Mouse (Mus musculus) spleen, postnatal 14 days (tissue): Measurements from ENCODE around the gene Ncam1.

Source experiments
- DNase-seq, 2 experiments: peaks; one replicate each; pipeline ENCODE4 v3.0.0; 2021 to 2022; ENCODE audit warnings: low spot score in 2 of 2

Ncam1 gene

GRCm38 (mm10) chr9:49565846-49566245 lies 232.9 kb downstream of the Ncam1 start:
- no peak for DNase-seq

GRCm38 (mm10) chr9:49558941-49559340 lies 239.8 kb downstream of the Ncam1 start:
- no peak for DNase-seq

GRCm38 (mm10) chr9:49551353-49551752 lies 247.4 kb downstream of the Ncam1 start:
- DNase-seq, result no peak

- DNase-seq, result no peak
These were observed 256.1 kb downstream of the Ncam1 start for GRCm38 (mm10) chr9:49542593-49542992.

GRCm38 (mm10) chr9:49537814-49538213 lies 260.9 kb downstream of the Ncam1 start:
- no peak for DNase-seq

GRCm38 (mm10) chr9:49536593-49536992 lies 262.1 kb downstream of the Ncam1 start:
- DNase-seq, result no peak

- no peak for DNase-seq
These were observed 263.8 kb downstream of the Ncam1 start for GRCm38 (mm10) chr9:49534958-49535357.

- DNase-seq, result no peak
These were observed 264.7 kb downstream of the Ncam1 start for GRCm38 (mm10) chr9:49533912-49534491.

GRCm38 (mm10) chr9:49533455-49533854 lies 265.3 kb downstream of the Ncam1 start:
- DNase-seq, result no peak

GRCm38 (mm10) chr9:49531833-49532232 lies 266.9 kb downstream of the Ncam1 start:
- no peak for DNase-seq

GRCm38 (mm10) chr9:49531257-49531656 lies 267.5 kb downstream of the Ncam1 start:
- DNase-seq, result no peak

GRCm38 (mm10) chr9:49530739-49531138 lies 268.0 kb downstream of the Ncam1 start:
- no peak for DNase-seq

GRCm38 (mm10) chr9:49529366-49529959 lies 269.3 kb downstream of the Ncam1 start:
- DNase-seq, result no peak

- no peak for DNase-seq
These were observed 269.8 kb downstream of the Ncam1 start for GRCm38 (mm10) chr9:49528943-49529342.

- no peak for DNase-seq
These were observed 270.7 kb downstream of the Ncam1 start for GRCm38 (mm10) chr9:49528026-49528425.

GRCm38 (mm10) chr9:49527340-49527739 lies 271.4 kb downstream of the Ncam1 start:
- DNase-seq, result no peak

- DNase-seq, result no peak
These were observed 274.0 kb downstream of the Ncam1 start for GRCm38 (mm10) chr9:49524721-49525120.

GRCm38 (mm10) chr9:49523881-49524280 lies 274.8 kb downstream of the Ncam1 start:
- no peak for DNase-seq

GRCm38 (mm10) chr9:49514306-49514705 lies 284.4 kb downstream of the Ncam1 start:
- no peak for DNase-seq

GRCm38 (mm10) chr9:49510666-49511065 lies 288.1 kb downstream of the Ncam1 start:
- no peak for DNase-seq

- no peak for DNase-seq
These were observed 289.1 kb downstream of the Ncam1 start for GRCm38 (mm10) chr9:49509628-49510027.

GRCm38 (mm10) chr9:49509094-49509493 lies 289.6 kb downstream of the Ncam1 start:
- DNase-seq, result no peak

GRCm38 (mm10) chr9:49507829-49508585 lies 290.7 kb downstream of the Ncam1 start:
- DNase-seq, result no peak
